Mouse (Mus musculus): ENCODE results near the gene Dyx1c1. TPM values are rescaled to one million over a fixed set of nuclear protein-coding genes. Genes with fewer than 3 reads are reported as not detected.

Dyx1c1 gene
- polyA plus RNA-seq (2012; ENCODE audit: low replicate concordance): not detected in 2 replicates

DNA sequence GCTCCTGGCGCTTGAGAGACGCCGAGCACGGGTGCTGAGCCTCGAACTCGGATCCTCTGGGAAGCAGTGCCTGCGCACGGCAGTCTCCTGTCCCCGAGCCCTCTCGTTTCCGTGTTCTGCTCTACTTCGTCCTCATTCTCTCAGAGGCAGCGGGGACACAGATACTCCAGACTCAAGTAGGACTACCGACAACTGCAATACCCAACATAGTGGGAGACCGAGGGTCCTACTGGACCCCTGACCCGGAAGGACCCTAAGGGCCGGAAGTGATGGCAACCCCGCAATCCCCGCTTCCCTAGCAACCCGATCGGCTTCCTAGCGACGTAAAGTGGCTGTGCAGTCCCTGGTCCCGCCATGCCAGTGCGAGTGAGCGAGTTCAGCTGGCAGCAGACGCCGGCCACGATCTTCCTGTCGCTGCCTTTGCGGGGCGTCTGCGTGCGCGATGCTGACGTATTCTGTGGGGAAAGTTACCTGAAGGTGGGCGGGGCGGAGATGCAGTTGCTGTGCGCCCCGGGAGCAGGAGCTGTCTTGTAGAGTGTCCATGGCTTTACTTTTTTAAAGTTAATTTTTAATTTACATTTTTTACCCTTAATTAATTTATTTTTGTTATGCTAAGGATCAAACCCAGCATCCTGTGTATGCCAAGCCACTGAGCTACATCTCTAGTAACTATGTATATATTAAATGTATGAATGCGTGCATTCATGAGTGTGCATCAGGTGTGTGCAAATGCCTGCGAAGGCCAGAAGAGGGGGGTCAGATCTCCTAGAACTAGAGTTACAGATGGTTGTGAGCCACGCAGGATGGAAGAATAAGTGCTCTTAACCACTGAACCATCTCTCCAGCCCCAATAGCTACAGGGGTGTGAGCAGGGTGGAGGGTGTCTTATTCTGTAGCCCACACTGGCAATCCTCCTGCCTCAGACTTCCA, at the start of gene Dyx1c1, which contains the start of gene Gm44503:
Gene Dyx1c1, plus strand, starts transcription at position 265 of the 930 bp plus-strand sequence.
Gene Gm44503, plus strand, starts transcription at position 332 of the 930 bp plus-strand sequence.

DNA sequence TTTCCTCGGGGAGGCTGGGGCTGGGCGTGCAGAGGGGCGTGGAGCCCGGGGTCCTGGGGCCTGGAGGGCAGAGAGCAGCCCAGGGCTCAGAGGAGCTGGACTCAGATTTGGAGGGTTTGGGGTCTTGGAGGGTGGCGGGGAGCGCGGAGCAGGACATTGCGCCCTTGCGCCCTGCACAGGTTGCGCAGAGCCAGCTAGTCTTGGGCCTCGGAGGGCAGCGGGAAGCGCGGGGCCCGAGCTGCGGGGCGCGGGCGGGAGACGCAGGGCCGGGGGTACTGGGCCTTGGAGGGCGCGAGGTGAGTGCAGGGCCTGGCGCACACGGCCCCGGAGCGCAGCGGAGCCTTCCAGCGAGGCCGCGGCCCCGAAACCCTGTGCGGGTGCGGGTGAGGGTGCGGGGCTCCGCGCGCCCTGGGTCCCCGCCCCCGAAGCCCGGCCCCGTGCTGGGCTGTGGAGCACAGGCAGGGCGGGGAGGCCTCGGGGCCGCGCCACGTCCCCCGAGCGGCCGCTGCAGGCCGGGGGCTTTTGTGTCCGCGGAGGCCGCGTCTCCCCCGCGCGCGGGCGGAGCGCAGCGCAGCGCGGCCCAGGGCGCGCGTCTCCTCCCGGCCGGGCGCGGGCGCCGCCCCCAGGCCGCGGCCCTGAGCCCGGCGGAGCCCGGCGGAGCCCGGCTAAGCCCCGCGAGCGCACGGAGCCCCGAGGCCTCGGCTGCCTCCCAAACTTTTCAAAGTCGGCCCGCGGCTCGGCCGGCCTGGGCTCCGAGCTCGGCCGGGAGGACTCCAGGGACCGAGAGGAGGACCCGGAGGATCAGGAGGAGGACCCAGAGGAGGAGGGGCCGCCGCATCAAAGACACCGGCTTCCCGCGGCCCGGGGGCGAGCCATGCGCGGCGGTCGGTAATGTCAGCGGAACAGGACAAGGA, 33.3 kb upstream of the Dyx1c1 start, which contains the start of gene Pygo1:
Gene Pygo1, plus strand, starts transcription at position 625 of the 914 bp plus-strand sequence.

DNA sequence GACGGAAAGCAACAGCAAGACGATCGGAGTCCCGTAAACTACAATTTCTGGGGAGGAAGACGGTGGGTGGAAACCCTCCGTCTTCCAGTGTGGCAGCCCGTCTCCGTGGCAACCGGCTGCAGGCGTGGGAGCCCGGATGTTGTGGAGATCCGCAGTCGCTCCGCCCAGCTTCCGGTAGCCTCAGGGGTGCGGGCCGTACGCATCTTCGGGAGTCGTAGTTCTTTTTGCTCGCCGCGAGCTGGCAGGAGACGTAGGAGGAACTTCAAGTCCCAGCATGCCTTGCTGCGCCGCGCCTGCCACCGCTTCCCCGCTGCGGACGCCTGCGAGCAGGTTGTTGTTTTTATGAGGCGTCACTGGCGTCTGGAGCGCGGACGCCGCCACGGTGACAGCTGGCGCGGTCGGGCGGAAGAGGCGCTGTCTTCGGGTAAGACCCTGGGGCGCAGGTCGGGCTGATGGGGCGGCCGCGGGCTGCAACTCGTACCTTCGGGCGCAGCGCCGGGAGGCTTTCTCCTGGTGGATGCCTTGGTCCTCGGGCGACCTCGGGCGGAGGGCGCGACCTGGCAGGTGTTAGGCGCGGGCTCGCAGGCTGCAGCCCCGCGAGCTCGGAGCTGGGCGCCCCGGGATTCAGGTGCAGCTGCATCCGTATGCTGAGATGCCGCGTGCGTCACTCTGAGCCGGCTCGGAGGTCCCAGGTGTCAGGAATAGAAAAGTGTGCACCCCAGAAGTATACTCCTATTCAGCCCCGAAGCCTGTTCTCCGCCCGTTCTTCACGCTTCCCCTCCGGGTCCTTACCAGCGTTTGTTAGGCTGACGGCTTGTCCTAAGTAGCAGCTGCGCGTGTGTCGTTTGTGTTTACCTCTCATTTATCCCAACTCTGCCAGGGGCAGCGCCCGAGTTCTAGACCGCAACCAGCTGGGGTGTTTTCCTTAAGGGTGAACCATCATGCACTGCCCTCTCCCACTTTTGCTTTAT, 26.9 kb downstream of the Dyx1c1 start, which contains the start of the genes Ccpg1os and Ccpg1:
Gene Ccpg1os, minus strand, starts transcription at position 133 of the 971 bp plus-strand sequence.
Gene Ccpg1, plus strand, starts transcription at position 180 of the 971 bp plus-strand sequence.

Other genes with a start within 250 kb of the Dyx1c1 start
- gene Prtg, start 151.9 kb upstream of the Dyx1c1 start, polyA plus RNA-seq (2012; ENCODE audit: low replicate concordance): not detected in 2 replicates
- not detected in 2 replicates for gene Pygo1, start 33.1 kb upstream of the Dyx1c1 start, polyA plus RNA-seq (2012; ENCODE audit: low replicate concordance)
- not detected in 2 replicates for gene Gm44503, start 67 bp downstream of the Dyx1c1 start, polyA plus RNA-seq (2012; ENCODE audit: low replicate concordance)
- not detected in 2 replicates for gene Ccpg1os, start 26.6 kb downstream of the Dyx1c1 start, polyA plus RNA-seq (2012; ENCODE audit: low replicate concordance)
- 1.1 and 3.2 TPM in 2 replicates for gene Ccpg1, start 26.6 kb downstream of the Dyx1c1 start, polyA plus RNA-seq (2012; ENCODE audit: low replicate concordance)
- 1.2 and 3.7 TPM in 2 replicates for gene Pigb, start 81.6 kb downstream of the Dyx1c1 start, polyA plus RNA-seq (2012; ENCODE audit: low replicate concordance)
- gene Rab27a, start 86.1 kb downstream of the Dyx1c1 start, polyA plus RNA-seq (2012; ENCODE audit: low replicate concordance): 0.99 and 1.3 TPM in 2 replicates
- gene Khdc3, start 143.1 kb downstream of the Dyx1c1 start, polyA plus RNA-seq (2012; ENCODE audit: low replicate concordance): 0.72 TPM in 1 of 2 replicates, not detected in the other
- 0.31 TPM in 1 of 2 replicates, not detected in the other for gene Gm20509, start 143.7 kb downstream of the Dyx1c1 start, polyA plus RNA-seq (2012; ENCODE audit: low replicate concordance)
- 2.0 and 18.9 TPM in 2 replicates for gene Rsl24d1, start 154.6 kb downstream of the Dyx1c1 start, polyA plus RNA-seq (2012; ENCODE audit: low replicate concordance)

Data from leukemia stem cell, adult 10-12 weeks (primary cell).